ENCODE assay signal across 8 mouse cellular contexts in the genomic region with DNA sequence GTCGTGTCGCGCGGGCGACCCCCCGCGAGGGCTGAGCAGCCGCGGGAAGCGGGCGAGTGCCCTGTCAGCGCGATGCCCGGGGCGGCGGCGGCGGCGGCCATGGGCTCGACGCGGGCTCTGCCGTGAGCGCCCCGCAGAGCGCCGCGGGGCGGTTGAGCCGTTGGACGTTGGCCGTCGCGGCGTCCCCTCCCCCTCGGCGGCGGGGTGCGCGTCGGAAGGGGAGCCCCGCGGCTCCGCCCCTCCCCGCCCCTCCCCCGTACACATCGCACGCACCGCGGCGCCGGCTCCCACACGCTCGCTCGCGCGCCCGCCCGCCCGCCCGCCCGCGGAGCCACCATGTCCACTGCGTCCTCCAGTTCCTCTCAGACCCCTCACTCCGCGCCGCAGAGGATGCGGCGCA. TPM values are rescaled to one million over a fixed set of nuclear protein-coding genes. Genes with fewer than 3 reads are reported as not detected.
DNase-seq lines count a peak whose midpoint lies in the region; ATAC-seq and TF ChIP-seq lines count a peak whose summit lies in the region.

A gene (plus strand): TSS at position 50 of the 400 bp plus-strand sequence.

- H3K36me3 ChIP-seq in CH12.LX (replicated peaks in 1 of 2; ENCODE audit: control insufficient read depth in 1 of 2, insufficient read depth in 1 of 2, low read length in 1 of 2), result no peaks in the 10 kb centered on the region

- peaks cover 10 to 51% of the 10 kb centered on the region in 2 experiments for H3K4me1 ChIP-seq in CH12.LX (ENCODE audit: control insufficient read depth in 1 of 2, insufficient read depth in 2 of 2)

- dilution Hi-C loops in CH12.LX (cut with MboI; ENCODE audit: extremely low pct_ligation_motif_present, extremely low pct_unique_long_range_greater_than_20kb, low sequenced_read_pairs), result no loop called here

- no peak for TF ChIP-seq EP300 in CH12.LX (IDR thresholded peaks at IDR 0.05; ENCODE audit: low read length)

- peak within 1 kb of the TSS; percentile 81 to 95 (median 89) for H3K4me3 ChIP-seq in CH12.LX (replicated peaks in 1 of 3; ENCODE audit: low read depth in 2 of 3, low read length in 2 of 3, poor library complexity in 1 of 3)

- no peak for TF ChIP-seq CTCF in CH12.LX (conservative IDR thresholded peaks at IDR 0.05 in 1 of 2, IDR thresholded peaks at IDR 0.05 in 1 of 2; ENCODE audit: low read depth in 2 of 2, low read length in 2 of 2)

- no peaks in the 10 kb centered on the region for H3K9me3 ChIP-seq in CH12.LX (replicated peaks; ENCODE audit: low read length)

- no peak for TF ChIP-seq RAD21 in CH12.LX (IDR thresholded peaks at IDR 0.05; ENCODE audit: low read depth, low read length)

- 0 out of 2 replicates have a peak, but pooled peaks have one; percentile 13 for ATAC-seq in erythroblast, adult 5-6 weeks (replicated peaks; ENCODE audit: low FRiP score, poor library complexity, severe bottlenecking)

- no peaks in the 10 kb centered on the region for H3K27me3 ChIP-seq in CH12.LX (replicated peaks)

- in situ Hi-C loops in CH12.LX (cut with MboI; ENCODE audit: low pct_ligation_motif_present, low pct_unique_long_range_greater_than_20kb, low sequenced_read_pairs), result loop anchor here (10.0 kb wide), 1 partner anchor 155 kb away; no protein-coding TSS in a partner anchor

- no peak for TF ChIP-seq POLR2A in CH12.LX (IDR thresholded peaks at IDR 0.05; ENCODE audit: low read depth, low read length)

- H3K4me2 ChIP-seq in CH12.LX (ENCODE audit: insufficient read depth, low read depth, poor library complexity, severe bottlenecking), result peak within 1 kb of the TSS; percentile 98

- peak within 1 kb of the TSS; percentile 93 for H3K9ac ChIP-seq in CH12.LX (ENCODE audit: insufficient read depth, low read depth)

- intact Hi-C loops in heart, postnatal 14 days (cut with DNase I), result loop anchor here (10.0 kb wide), 1 partner anchor 235 kb away; no protein-coding TSS in a partner anchor

- peak; percentile 58 for DNase-seq in CH12.LX (ENCODE audit: extremely low read depth)
- DNase-seq in adipocyte (ENCODE audit: low spot score), result peak; percentile 68
- DNase-seq in heart, postnatal 14 days, result peak; percentile 81
- peak; percentile 69 to 72 for DNase-seq in layer of hippocampus, postnatal 36 days
- peak; percentile 74 for DNase-seq in lung, postnatal 14 days
- DNase-seq in ovary, postnatal 14 days (ENCODE audit: low spot score), result peak; percentile 50
- DNase-seq in urinary bladder, postnatal 4 days (ENCODE audit: low spot score in 2 of 2), result peak; percentile 60 to 70

- H3K27ac ChIP-seq in CH12.LX (ENCODE audit: insufficient read depth, low read depth), result peak within 1 kb of the TSS; percentile 86

- H3K79me2 ChIP-seq in CH12.LX (replicated peaks; ENCODE audit: control insufficient read depth, extremely low read depth, insufficient read depth, poor library complexity, severe bottlenecking), result peaks cover 31% of the 10 kb centered on the region

TF ChIP-seq in CH12.LX, 34 proteins besides CTCF, POLR2A, EP300 and RAD21:
- TF ChIP-seq TBP (conservative IDR thresholded peaks at IDR 0.05; ENCODE audit: low read depth, low read length), result no peak
- TF ChIP-seq ZC3H11A (IDR thresholded peaks at IDR 0.05; ENCODE audit: low read depth, low read length), result no peak
- TF ChIP-seq GABPA (IDR thresholded peaks at IDR 0.05; ENCODE audit: insufficient replicate concordance, low read depth, low read length), result no peak
- TF ChIP-seq BHLHE40 (IDR thresholded peaks at IDR 0.05; ENCODE audit: low read depth, low read length), result no peak
- TF ChIP-seq IRF4 (IDR thresholded peaks at IDR 0.05; ENCODE audit: low read depth, low read length), result no peak
- no peak for TF ChIP-seq RCOR1 (conservative IDR thresholded peaks at IDR 0.05; ENCODE audit: low read depth, low read length)
- TF ChIP-seq SMC3 (IDR thresholded peaks at IDR 0.05; ENCODE audit: low read depth, low read length), result no peak

RNA-seq across cellular contexts. Expression of the gene that starts here (rescaled TPM):
- total RNA-seq in CH12.LX (2012; rRNA removed) (1.9 and 4.4 TPM in 2 replicates), CH12.LX (2014; rRNA removed) (2.4 and 2.5 TPM in 2 replicates)
- 3.5 and 4.8 TPM in 2 replicates for polyA plus RNA-seq in CH12.LX (2012; ENCODE audit: insufficient read length, low read depth)
- total RNA-seq in erythroblast, adult 5-6 weeks (2015; ENCODE audit: low replicate concordance), result 1.7 TPM in 1 of 2 replicates, not detected in the other
- total RNA-seq in erythroblast, adult 5-6 weeks (2017; ENCODE audit: low replicate concordance), result 4.2 and 4.3 TPM in 2 replicates
- 10 to 100 TPM; 11.5 to 23.8 TPM for total RNA-seq in heart, postnatal 14 days (2021)
- 10 to 100 TPM; 77.4 to 85.2 TPM for total RNA-seq in layer of hippocampus, postnatal 36 days (2021)

Comparison
In these comparisons a context has a peak if more than half of its experiments do, and no peak if none do; other contexts are left out.
1. Peak in every context shown above with its lines: DNase-seq, ATAC-seq, H3K4me3 ChIP-seq and H3K27ac ChIP-seq.